Mouse (Mus musculus) liver, adult 2 months (tissue): ENCODE results near the gene Colgalt1.

Experiments used
- CTCF ChIP-seq: fragments of 200-500 bp; IDR thresholded peaks from 2 replicates; pipeline ENCODE4 v1.5.1; 2011; ENCODE audit warnings: low read depth, low read length, control low read depth
- POLR2A ChIP-seq: fragments of 200-500 bp; IDR thresholded peaks from 2 replicates; pipeline ENCODE4 v1.6.1; 2011; ENCODE audit warnings: low read length, control low read depth; ENCODE audit not compliant: insufficient read depth; ENCODE audit errors: extremely low read depth

- TF ChIP-seq POLR2A: no peak
- no peak for TF ChIP-seq CTCF
Measured at GRCm38 (mm10) chr8:71672168-71672735, 61.5 kb downstream of the Colgalt1 start.
